Mouse (Mus musculus): Measurements from ENCODE around the gene Rnft2. TPM values are rescaled to one million over a fixed set of nuclear protein-coding genes. Genes with fewer than 3 reads are reported as not detected.

Gene Rnft2
- polyA plus RNA-seq, 1 experiment from 2014 or later: 13.1 TPM

GRCm38 (mm10) chr5:118266309-118266708, 21.4 kb upstream of the Rnft2 start:
- Histone ChIP-seq H3K4me3 (replicated peaks) (no peak overlapping the region), H3K9me3 (no peaks in the 10 kb centered on the region), H3K4me1 (replicated peaks) (peaks cover 12% of the 10 kb centered on the region), H3K9ac (replicated peaks) (no peak overlapping the region), H3K27ac (no peak overlapping the region), H3K36me3 (peaks cover 23% of the 10 kb centered on the region), H3K27me3 (peaks cover 18% of the 10 kb centered on the region), H3K4me2 (replicated peaks) (no peak overlapping the region)
- 41% methylated on average over 8 of the region's 8 CpGs for WGBS
- no peak for ATAC-seq

- no peak for ATAC-seq
- H3K27ac ChIP-seq: no peak overlapping the region
- H3K4me1 ChIP-seq (replicated peaks): peaks cover 9% of the 10 kb centered on the region
- H3K27me3 ChIP-seq: peaks cover 9% of the 10 kb centered on the region
- 78% methylated on average over 5 of the region's 5 CpGs for WGBS
- H3K36me3 ChIP-seq: peaks cover 32% of the 10 kb centered on the region
- H3K9me3 ChIP-seq: no peaks in the 10 kb centered on the region
- no peak overlapping the region for H3K4me2 ChIP-seq (replicated peaks)
- H3K9ac ChIP-seq (replicated peaks): no peak overlapping the region
- H3K4me3 ChIP-seq (replicated peaks): no peak overlapping the region
Observed at GRCm38 (mm10) chr5:118265366-118265765, 20.4 kb upstream of the Rnft2 start.

- peaks cover 8% of the 10 kb centered on the region for H3K4me1 ChIP-seq (replicated peaks)
- H3K4me3 ChIP-seq (replicated peaks): no peak overlapping the region
- no peaks in the 10 kb centered on the region for H3K9me3 ChIP-seq
- no peak overlapping the region for H3K27ac ChIP-seq
- ATAC-seq: no peak
- H3K36me3 ChIP-seq: peaks cover 43% of the 10 kb centered on the region
- no peak overlapping the region for H3K4me2 ChIP-seq (replicated peaks)
- no peak overlapping the region for H3K9ac ChIP-seq (replicated peaks)
- peaks cover 5% of the 10 kb centered on the region; the same call in 1 of the 2 replicates for H3K27me3 ChIP-seq
- WGBS: 74% methylated on average over 9 of the region's 9 CpGs
Observed at GRCm38 (mm10) chr5:118264279-118264678, 19.4 kb upstream of the Rnft2 start.

- ATAC-seq: no peak
Observed at GRCm38 (mm10) chr5:118262418-118262817, 17.5 kb upstream of the Rnft2 start.

DNA sequence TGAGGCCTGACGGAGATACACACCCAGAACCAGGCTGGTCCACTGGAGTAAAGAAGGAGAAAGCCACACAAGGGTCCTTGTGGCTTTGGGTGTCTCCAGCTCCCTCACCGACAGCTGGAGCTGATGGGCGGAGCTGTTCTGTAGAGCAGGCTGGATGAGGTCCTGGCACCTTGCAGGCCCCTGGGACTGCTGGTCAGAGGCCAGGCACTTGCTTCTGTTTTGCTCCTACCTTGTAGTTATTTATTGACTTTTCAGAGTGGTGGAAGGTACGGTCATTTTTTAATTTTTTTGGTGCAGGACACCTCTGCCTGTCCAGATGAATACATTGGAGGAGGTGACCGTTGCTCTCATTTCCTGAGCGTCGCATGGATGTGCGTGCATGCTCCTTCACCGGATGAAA, 16.3 kb upstream of the Rnft2 start:
- WGBS: 94% methylated on average over 9 of the region's 9 CpGs
- Histone ChIP-seq H3K4me3 (replicated peaks) (no peak overlapping the region), H3K36me3 (peaks cover 74% of the 10 kb centered on the region), H3K4me2 (replicated peaks) (no peak overlapping the region), H3K4me1 (replicated peaks) (peaks cover 13% of the 10 kb centered on the region), H3K27ac (no peak overlapping the region), H3K27me3 (no peaks in the 10 kb centered on the region), H3K9me3 (no peaks in the 10 kb centered on the region), H3K9ac (replicated peaks) (no peak overlapping the region)
- ATAC-seq: no peak

More at GRCm38 (mm10) chr5:118262418-118262817, 17.5 kb upstream of the Rnft2 start:
- Histone ChIP-seq H3K36me3 (peaks cover 62% of the 10 kb centered on the region), H3K27ac (no peak overlapping the region), H3K4me2 (replicated peaks) (no peak overlapping the region), H3K4me3 (replicated peaks) (no peak overlapping the region), H3K4me1 (replicated peaks) (peaks cover 13% of the 10 kb centered on the region), H3K27me3 (no peaks in the 10 kb centered on the region), H3K9ac (replicated peaks) (no peak overlapping the region), H3K9me3 (no peaks in the 10 kb centered on the region)
- WGBS: 94% methylated on average over 8 of the region's 8 CpGs

DNA sequence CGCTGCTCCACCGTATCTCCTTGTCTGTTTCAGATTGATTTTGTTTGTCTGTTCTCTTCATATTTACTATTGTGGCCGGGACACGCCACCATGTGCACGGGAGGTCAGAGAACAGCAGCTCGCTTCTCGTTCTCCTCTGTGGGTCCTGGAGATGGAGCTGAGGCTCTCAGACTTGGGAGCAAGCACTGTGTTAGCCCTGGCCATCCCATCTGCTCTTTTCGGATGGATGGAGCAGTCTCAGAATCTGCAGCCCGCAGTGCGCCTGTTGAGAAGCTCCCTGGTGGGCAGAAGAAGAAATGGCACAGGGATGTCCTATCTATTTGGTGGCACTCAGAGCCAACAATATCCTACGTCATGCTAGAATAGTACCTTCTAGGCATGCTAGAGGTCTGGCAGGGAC, 15.7 kb upstream of the Rnft2 start:
- Histone ChIP-seq H3K4me3 (replicated peaks) (no peak overlapping the region), H3K9ac (replicated peaks) (no peak overlapping the region), H3K4me1 (replicated peaks) (peaks cover 13% of the 10 kb centered on the region), H3K27ac (no peak overlapping the region), H3K27me3 (no peaks in the 10 kb centered on the region), H3K9me3 (no peaks in the 10 kb centered on the region), H3K4me2 (replicated peaks) (no peak overlapping the region), H3K36me3 (peaks cover 79% of the 10 kb centered on the region)
- 94% methylated on average over 11 of the region's 11 CpGs for WGBS
- no peak for ATAC-seq

DNA sequence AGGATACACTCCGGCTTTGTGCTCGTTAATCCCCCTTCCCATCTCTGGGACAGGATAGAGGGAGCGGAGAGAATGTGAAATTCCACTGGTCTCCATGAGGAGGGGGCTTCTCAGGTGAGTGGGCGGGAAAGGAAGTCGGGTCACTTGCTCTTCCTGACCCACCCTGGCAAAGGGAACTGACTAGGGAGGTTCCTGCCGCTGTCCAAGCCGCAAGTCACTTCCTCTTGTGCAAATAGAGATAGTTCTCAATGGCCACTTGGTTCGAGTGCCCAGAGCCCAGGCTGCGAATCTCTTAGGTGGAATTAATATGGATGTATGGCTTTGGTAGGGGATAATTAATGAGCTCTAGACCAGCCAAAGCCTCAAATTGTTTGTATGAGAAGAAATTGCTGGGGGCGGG, 15.1 kb upstream of the Rnft2 start:
- Histone ChIP-seq H3K9ac (replicated peaks) (no peak overlapping the region), H3K27me3 (no peaks in the 10 kb centered on the region), H3K4me2 (replicated peaks) (no peak overlapping the region), H3K9me3 (no peaks in the 10 kb centered on the region), H3K36me3 (peaks cover 82% of the 10 kb centered on the region), H3K4me1 (replicated peaks) (peaks cover 13% of the 10 kb centered on the region), H3K27ac (no peak overlapping the region), H3K4me3 (replicated peaks) (no peak overlapping the region)
- ATAC-seq: no peak
- 88% methylated on average over 10 of the region's 10 CpGs for WGBS

DNA sequence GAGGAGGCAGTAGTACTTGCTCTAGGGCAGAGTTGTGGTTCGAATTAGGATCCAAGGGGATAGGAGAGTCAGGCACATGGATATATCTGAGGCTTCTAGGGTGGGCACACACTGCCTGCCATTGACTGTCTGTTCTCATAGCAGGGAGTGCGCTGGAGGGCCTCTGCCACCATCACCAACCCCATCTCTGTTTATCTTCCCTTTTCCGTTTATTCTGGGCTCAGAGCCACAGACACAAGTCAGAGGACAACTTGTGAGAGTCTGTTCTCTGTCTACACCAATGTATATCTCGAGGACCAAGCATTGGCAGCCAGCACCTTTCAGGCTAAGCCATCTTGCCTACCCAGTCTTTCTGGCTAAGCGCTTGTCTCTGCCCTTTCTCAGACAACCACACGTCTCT, 14.7 kb upstream of the Rnft2 start:
- Histone ChIP-seq H3K9me3 (no peaks in the 10 kb centered on the region), H3K36me3 (peaks cover 82% of the 10 kb centered on the region), H3K4me2 (replicated peaks) (no peak overlapping the region), H3K27me3 (no peaks in the 10 kb centered on the region), H3K4me1 (replicated peaks) (peaks cover 13% of the 10 kb centered on the region), H3K4me3 (replicated peaks) (no peak overlapping the region), H3K27ac (no peak overlapping the region), H3K9ac (replicated peaks) (no peak overlapping the region)
- ATAC-seq: no peak
- 81% methylated on average over 6 of the region's 6 CpGs for WGBS

GRCm38 (mm10) chr5:118259152-118259551, 14.2 kb upstream of the Rnft2 start:
- H3K36me3 ChIP-seq: peaks cover 82% of the 10 kb centered on the region
- WGBS: 49% methylated on average over 6 of the region's 6 CpGs

DNA sequence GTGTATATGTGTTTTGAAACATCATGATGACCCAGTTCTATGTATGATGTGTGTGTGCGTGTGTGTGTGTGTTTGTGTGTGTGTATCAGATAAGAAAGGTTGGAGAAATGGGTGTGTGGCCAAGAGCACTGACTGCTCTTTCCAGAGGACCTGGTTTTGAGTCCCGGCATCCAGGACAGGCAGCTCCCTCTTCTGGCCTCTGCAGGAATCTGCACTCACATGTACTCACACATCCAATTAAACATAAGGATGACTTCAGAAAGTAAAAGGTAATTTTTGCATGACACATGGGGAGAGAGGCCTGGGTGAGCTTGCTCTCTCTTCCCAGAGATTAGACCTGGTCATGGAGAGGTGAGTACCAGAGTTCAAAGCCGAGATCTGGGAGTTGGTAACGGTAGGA, 12.1 kb upstream of the Rnft2 start:
- no peak for ATAC-seq
- Histone ChIP-seq H3K9me3 (no peaks in the 10 kb centered on the region), H3K4me3 (replicated peaks) (no peak overlapping the region), H3K4me2 (replicated peaks) (no peak overlapping the region), H3K27ac (no peak overlapping the region), H3K9ac (replicated peaks) (no peak overlapping the region), H3K4me1 (replicated peaks) (peaks cover 13% of the 10 kb centered on the region), H3K36me3 (peaks cover 66% of the 10 kb centered on the region), H3K27me3 (no peaks in the 10 kb centered on the region)
- 97% methylated on average over 4 of the region's 4 CpGs for WGBS

More at GRCm38 (mm10) chr5:118259152-118259551, 14.2 kb upstream of the Rnft2 start:
- no peak; the same call in 1 of the 2 replicates for ATAC-seq
- Histone ChIP-seq H3K27me3 (no peaks in the 10 kb centered on the region), H3K9ac (replicated peaks) (no peak overlapping the region), H3K27ac (no peak overlapping the region), H3K9me3 (no peaks in the 10 kb centered on the region), H3K4me2 (replicated peaks) (no peak overlapping the region), H3K4me1 (replicated peaks) (peaks cover 13% of the 10 kb centered on the region), H3K4me3 (replicated peaks) (no peak overlapping the region)

DNA sequence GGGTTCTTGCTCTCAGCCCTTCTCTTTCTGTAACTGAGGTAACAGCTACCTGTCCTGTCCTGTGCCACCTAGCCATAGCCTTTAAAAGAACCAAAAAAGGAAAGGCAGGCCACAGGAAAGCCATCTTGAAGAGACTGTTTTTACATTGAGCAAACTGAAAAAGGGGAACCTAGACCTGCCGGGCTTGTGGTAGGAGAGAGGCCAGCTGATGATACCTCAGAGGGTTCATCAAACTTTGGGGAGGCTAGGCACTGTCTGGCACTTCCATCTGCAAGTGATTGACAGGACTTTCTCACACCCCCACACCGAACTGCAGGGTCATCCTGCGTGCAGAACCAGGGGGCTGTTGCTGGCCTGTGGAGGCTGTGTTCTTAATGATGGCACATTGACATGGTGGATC, 8.6 kb upstream of the Rnft2 start:
- Histone ChIP-seq H3K36me3 (peaks cover 47% of the 10 kb centered on the region), H3K4me1 (replicated peaks) (peaks cover 2% of the 10 kb centered on the region; the same call in 1 of the 2 replicates), H3K9ac (replicated peaks) (no peak overlapping the region), H3K4me3 (replicated peaks) (no peak overlapping the region), H3K4me2 (replicated peaks) (no peak overlapping the region), H3K27ac (no peak overlapping the region), H3K27me3 (no peaks in the 10 kb centered on the region), H3K9me3 (no peaks in the 10 kb centered on the region)
- ATAC-seq: no peak
- 95% methylated on average over 3 of the region's 3 CpGs for WGBS

- no peak overlapping the region for H3K9ac ChIP-seq (replicated peaks)
- H3K36me3 ChIP-seq: peaks cover 27% of the 10 kb centered on the region
- no peaks in the 10 kb centered on the region for H3K9me3 ChIP-seq
- ATAC-seq: no peak
- H3K27me3 ChIP-seq: no peaks in the 10 kb centered on the region
- H3K4me1 ChIP-seq (replicated peaks): peaks cover 14% of the 10 kb centered on the region
- 75% methylated on average over 6 of the region's 7 CpGs for WGBS
- no peak overlapping the region for H3K27ac ChIP-seq
- no peak overlapping the region for H3K4me2 ChIP-seq (replicated peaks)
- no peak overlapping the region for H3K4me3 ChIP-seq (replicated peaks)
Observed at GRCm38 (mm10) chr5:118250987-118251386, 6.1 kb upstream of the Rnft2 start.

- H3K4me1 ChIP-seq (replicated peaks): peaks cover 35% of the 10 kb centered on the region
- WGBS: 92% methylated on average over 8 of the region's 8 CpGs
- no peaks in the 10 kb centered on the region for H3K27me3 ChIP-seq
- no peak overlapping the region for H3K9ac ChIP-seq (replicated peaks)
- ATAC-seq: no peak
- H3K36me3 ChIP-seq: peaks cover 25% of the 10 kb centered on the region
- H3K4me2 ChIP-seq (replicated peaks): no peak overlapping the region
- H3K4me3 ChIP-seq (replicated peaks): no peak overlapping the region
- no peak overlapping the region for H3K27ac ChIP-seq
- H3K9me3 ChIP-seq: no peaks in the 10 kb centered on the region
Observed at GRCm38 (mm10) chr5:118247378-118247777, 2.5 kb upstream of the Rnft2 start.
